Mouse (Mus musculus): ENCODE results near the gene Lrrc55.

The Lrrc55 gene

GRCm38 (mm10) chr2:85168327-85168726, 28.7 kb downstream of the Lrrc55 start:
- no peak for DNase-seq (ENCODE audit: low spot score)

GRCm38 (mm10) chr2:85167624-85168023, 29.4 kb downstream of the Lrrc55 start:
- no peak for DNase-seq (ENCODE audit: low spot score)

- no peak for DNase-seq (ENCODE audit: low spot score)
Observed at GRCm38 (mm10) chr2:85163311-85164047, 33.5 kb downstream of the Lrrc55 start.

- no peak for DNase-seq (ENCODE audit: low spot score)
Observed at GRCm38 (mm10) chr2:85161638-85162093, 35.3 kb downstream of the Lrrc55 start.

GRCm38 (mm10) chr2:85160901-85161637, 35.9 kb downstream of the Lrrc55 start:
- DNase-seq (ENCODE audit: low spot score) = no peak

GRCm38 (mm10) chr2:85157382-85157781, 39.6 kb downstream of the Lrrc55 start:
- no peak for DNase-seq (ENCODE audit: low spot score)

GRCm38 (mm10) chr2:85156136-85156535, 40.9 kb downstream of the Lrrc55 start:
- DNase-seq (ENCODE audit: low spot score) = no peak

GRCm38 (mm10) chr2:85155334-85155733, 41.7 kb downstream of the Lrrc55 start:
- DNase-seq (ENCODE audit: low spot score) = no peak

- DNase-seq (ENCODE audit: low spot score) = no peak
Observed at GRCm38 (mm10) chr2:85151233-85151632, 45.8 kb downstream of the Lrrc55 start.

GRCm38 (mm10) chr2:85150373-85150772, 46.6 kb downstream of the Lrrc55 start:
- no peak for DNase-seq (ENCODE audit: low spot score)

GRCm38 (mm10) chr2:85147481-85147880, 49.5 kb downstream of the Lrrc55 start:
- no peak for DNase-seq (ENCODE audit: low spot score)

- DNase-seq (ENCODE audit: low spot score) = no peak
Observed at GRCm38 (mm10) chr2:85145346-85145745, 51.7 kb downstream of the Lrrc55 start.

- DNase-seq (ENCODE audit: low spot score) = no peak
Observed at GRCm38 (mm10) chr2:85144908-85145307, 52.1 kb downstream of the Lrrc55 start.

GRCm38 (mm10) chr2:85140833-85141232, 56.2 kb downstream of the Lrrc55 start:
- DNase-seq (ENCODE audit: low spot score) = no peak

- DNase-seq (ENCODE audit: low spot score) = no peak
Observed at GRCm38 (mm10) chr2:85139846-85140245, 57.2 kb downstream of the Lrrc55 start.

- DNase-seq (ENCODE audit: low spot score) = no peak
Observed at GRCm38 (mm10) chr2:85139393-85139792, 57.6 kb downstream of the Lrrc55 start.

GRCm38 (mm10) chr2:85138143-85138542, 58.9 kb downstream of the Lrrc55 start:
- no peak for DNase-seq (ENCODE audit: low spot score)

GRCm38 (mm10) chr2:85137601-85138140, 59.3 kb downstream of the Lrrc55 start:
- DNase-seq (ENCODE audit: low spot score) = no peak

GRCm38 (mm10) chr2:85136831-85137520, 60.0 kb downstream of the Lrrc55 start:
- no peak for DNase-seq (ENCODE audit: low spot score)

- DNase-seq (ENCODE audit: low spot score) = no peak
Observed at GRCm38 (mm10) chr2:85136089-85136488, 60.9 kb downstream of the Lrrc55 start, which contains the start of gene Aplnr. TSS of gene Aplnr (plus strand) at chr2:85136225.

- no peak for DNase-seq (ENCODE audit: low spot score)
Observed at GRCm38 (mm10) chr2:85135099-85135498, 61.9 kb downstream of the Lrrc55 start.

- no peak for DNase-seq (ENCODE audit: low spot score)
Observed at GRCm38 (mm10) chr2:85132204-85132603, 64.8 kb downstream of the Lrrc55 start.
